Mouse (Mus musculus): ENCODE data around the gene Zfp771.
"Not testable (repeated sequence)": the region's sequence is repeated elsewhere in the genome, so short reads cannot be mapped to it uniquely, and the experiment has no call there.

Gene Zfp771

DNA sequence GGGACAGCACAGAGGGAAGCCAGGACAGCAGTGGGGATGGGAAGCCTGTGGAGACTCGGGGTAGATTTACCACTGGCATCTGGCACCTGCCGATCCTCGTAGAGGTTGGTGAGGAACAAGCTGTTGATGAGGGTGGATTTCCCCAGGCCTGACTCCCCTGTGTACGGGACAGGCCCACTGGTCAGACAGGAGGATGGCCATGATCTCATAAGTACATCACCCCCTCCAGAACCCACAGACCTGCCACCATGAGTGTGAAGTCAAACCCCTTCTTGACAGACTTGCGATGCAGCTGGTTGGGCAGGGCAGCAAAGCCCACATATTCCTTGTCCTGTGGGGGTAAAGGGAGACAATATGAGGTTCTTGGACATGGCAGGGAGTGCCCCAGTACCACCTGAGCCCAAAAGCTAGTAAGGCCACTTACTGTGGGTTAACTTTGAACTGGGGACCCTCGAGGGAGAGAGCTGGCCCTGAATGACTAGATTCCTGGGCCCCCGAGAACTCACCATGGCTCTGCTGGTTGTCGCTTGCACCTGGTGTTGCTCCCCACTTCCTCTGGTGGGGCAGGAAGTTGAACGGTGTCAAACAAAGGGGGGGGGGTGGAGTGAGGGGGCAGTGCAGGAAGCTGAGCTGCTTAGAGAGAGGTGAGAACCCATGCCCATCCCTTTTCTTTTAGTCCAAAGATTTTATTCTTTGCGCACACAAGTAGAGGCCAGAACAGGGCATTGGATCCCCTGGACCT is 26.0 kb upstream of the Zfp771 start:
- CTCF ChIA-PET: interaction anchor here (0.6 kb wide), 2 partner anchors 8 to 174 kb away, joined by 3 to 9 read pairs; no protein-coding TSS in a partner anchor

- CTCF ChIA-PET: interaction anchor here (0.6 to 0.7 kb wide), 2 partner anchors 8 to 202 kb away, joined by 9 to 14 read pairs; partner anchors contain the start of gene Pagr1b
Measured at GRCm38 (mm10) chr7:127218670-127219069, 25.4 kb upstream of the Zfp771 start.

DNA sequence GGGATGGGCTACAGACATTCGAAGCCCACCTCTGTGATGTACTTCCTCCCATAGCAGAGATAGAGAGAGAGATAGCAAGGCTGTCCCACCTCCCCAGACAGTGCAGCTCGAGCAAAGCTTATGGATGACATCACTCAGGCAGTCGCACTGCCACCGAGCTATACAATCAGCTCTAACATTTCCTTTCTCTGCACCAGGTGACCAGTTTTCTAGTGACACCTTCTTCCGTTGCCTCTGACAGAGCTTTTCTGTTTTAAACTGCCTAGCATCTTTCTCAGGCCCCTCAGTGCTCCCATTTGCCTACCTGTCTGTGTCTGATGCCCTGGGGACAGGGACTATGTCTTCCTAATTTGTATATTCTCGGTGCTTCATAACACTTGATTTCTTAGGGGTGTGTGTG is 23.6 kb upstream of the Zfp771 start:
- CTCF ChIA-PET: interaction anchor here (0.6 to 0.7 kb wide), 4 partner anchors 23 to 593 kb away, joined by 3 to 7 read pairs (median 3); no protein-coding TSS in a partner anchor

GRCm38 (mm10) chr7:127223106-127223505 is 21.0 kb upstream of the Zfp771 start:
- CTCF ChIA-PET: interaction anchor here (0.6 kb wide), 2 partner anchors 222 to 295 kb away, joined by 3 read pairs; no protein-coding TSS in a partner anchor

GRCm38 (mm10) chr7:127223515-127224478 is 20.3 kb upstream of the Zfp771 start:
- CTCF ChIA-PET: interaction anchor here (0.6 kb wide), 2 partner anchors 223 to 296 kb away, joined by 3 read pairs; no protein-coding TSS in a partner anchor

DNA sequence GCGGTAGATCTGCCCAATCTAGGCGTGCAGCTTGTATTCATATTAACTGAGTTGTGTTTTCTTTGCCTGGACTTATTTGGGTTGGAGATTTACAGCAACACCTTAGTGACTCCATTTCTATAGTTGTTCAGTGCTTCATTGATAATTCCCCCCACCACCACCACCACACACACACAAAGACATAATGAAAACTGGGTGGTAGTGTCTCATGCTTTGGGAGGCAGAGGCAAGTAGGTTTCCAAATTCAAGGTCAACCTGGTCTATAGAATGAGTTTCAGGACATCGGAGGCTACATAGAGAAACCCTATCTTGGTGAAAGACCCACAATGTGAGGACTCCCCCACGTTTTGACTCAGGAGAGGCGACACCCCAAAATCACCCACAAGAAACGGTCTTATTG is 19.5 kb upstream of the Zfp771 start:
- CTCF ChIA-PET: no interaction called here

GRCm38 (mm10) chr7:127225147-127225995 is 18.7 kb upstream of the Zfp771 start:
- CTCF ChIA-PET: interaction anchor here (0.7 kb wide), 1 partner anchor 8 kb away, joined by 3 read pairs; no protein-coding TSS in a partner anchor

DNA sequence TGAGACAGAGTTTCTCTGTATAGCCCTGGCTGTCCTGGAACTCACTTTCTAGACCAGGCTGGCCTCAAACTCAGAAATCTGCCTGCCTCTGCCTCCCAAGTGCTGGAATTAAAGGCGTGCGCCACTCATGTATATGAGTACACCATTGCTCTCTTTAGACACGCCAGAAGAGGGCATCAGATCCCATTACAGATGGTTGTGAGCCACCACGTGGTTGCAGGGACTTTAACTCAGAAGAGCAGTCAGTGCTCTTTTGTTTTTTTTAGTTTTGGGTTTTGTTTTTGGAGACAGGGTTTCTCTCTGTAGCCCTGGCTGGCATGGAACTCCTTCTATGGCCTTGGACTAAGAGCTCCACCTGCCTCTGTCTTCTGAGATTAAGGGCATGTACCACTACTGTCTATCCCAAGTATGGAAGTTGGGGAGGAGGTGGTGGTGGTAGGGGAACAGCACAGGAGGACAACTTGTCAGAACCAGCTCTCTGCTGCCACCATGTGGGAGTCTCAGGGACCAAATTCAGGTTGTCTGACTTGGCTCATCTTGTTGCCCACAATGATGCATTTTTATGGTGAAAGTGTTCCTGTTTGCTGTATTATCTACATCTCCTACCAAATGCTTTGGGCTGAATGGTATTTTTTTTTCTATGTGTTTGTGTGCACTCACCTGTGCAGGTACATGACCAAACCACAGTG is 15.3 kb upstream of the Zfp771 start:
- CTCF ChIA-PET: no interaction called here

DNA sequence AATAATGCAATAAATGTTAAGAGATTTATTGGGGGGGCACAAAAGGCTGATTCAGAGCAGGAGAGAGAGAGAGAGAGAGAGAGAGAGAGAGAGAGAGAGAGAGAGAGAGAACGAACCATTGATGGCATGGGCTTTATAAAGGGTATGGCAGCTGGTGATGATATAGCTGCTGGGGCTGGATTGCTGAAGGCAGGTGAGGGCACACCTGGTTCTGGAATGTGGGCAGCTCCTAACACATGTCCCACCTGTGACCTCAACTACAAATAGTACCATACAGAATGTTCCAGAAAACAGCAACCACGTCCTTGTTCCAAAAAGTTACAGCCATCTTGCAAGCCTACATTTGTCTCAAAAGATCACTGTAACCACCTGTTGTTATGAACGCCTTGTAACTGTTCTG is 12.7 kb upstream of the Zfp771 start:
- CTCF ChIA-PET: interaction anchor here (0.7 kb wide), 2 partner anchors 23 to 57 kb away, joined by 4 to 9 read pairs; no protein-coding TSS in a partner anchor

GRCm38 (mm10) chr7:127231826-127232621 is 12.1 kb upstream of the Zfp771 start:
- CTCF ChIA-PET: interaction anchor here (0.7 kb wide), 2 partner anchors 22 to 56 kb away, joined by 4 to 9 read pairs; no protein-coding TSS in a partner anchor

DNA sequence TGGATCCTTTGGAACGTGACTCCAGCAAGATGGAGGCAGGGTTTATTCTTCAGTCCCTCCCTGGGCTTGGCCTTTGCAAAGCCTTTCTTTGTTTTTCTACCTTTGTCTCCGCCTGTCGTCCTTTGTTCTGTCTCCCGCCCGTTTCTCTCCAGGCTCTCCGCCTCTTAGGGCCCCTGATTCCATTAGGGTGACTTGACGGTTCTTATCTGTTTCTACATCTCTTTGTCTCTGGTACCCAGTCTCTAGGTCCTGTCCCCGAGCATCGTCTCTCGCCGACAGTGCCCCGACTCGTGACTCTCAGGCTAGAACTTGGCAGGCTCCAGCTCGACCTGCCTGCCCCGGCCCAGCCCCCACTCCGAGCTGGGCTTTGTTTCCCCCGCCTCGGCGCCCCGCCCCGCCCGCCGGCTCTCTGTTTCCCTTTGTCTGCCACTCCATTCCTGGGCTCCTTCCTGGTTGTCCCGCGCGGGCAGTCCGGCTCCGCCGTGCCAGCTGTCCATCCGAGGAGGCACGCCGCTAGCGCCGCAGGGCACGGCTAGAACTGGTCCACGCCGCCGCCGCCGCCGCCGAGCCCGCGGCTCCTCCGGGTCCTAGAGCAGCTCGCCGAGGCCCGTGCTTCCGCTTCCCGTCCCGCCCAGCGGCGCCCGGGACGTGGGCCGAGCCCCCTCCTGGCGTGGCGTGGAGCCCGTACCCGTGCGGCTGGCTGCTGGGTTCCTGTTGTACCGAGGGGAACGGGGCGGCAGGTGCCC is 11.3 kb upstream of the Zfp771 start, which contains the start of the genes Zfp553 and Sept1:
Gene Zfp553, plus strand, starts transcription at position 440 of the 746 bp plus-strand sequence.
Gene Sept1, minus strand, starts transcription at position 509 of the 746 bp plus-strand sequence.
- CTCF ChIA-PET: no interaction called here

GRCm38 (mm10) chr7:127233368-127233749 is 10.7 kb upstream of the Zfp771 start:
- CTCF ChIA-PET: no interaction called here

- CTCF ChIA-PET: no interaction called here
Measured at GRCm38 (mm10) chr7:127233765-127234164, 10.3 kb upstream of the Zfp771 start.

- CTCF ChIA-PET: interaction anchor here (0.6 kb wide), 1 partner anchor 8 kb away, joined by 10 read pairs; no protein-coding TSS in a partner anchor
Measured at GRCm38 (mm10) chr7:127234777-127235176, 9.3 kb upstream of the Zfp771 start.

DNA sequence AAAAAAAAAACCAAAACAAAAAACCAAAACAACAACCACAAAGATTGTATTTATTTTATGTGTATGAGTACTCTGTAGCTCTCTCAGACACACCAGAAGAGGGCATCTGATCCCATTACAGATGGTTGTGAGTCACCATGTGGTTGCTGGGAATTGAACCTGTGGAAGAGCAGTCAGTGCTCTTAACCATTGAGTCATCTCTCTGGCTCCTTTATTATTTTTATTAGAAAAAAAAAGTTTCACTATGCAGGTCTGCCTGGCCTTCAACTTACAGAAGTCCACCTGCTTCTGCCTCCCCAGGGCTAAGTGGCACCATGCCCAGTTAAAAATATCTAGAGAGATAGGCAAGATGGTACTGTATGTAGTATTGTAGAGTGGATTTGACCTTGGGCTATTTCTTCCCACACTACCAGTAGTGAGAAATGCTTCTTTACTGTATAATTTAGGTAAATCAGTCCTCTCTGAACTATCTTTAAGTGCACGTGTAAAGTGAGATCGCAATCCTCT is 660 bp upstream of the Zfp771 start:
- CTCF ChIA-PET: no interaction called here

DNA sequence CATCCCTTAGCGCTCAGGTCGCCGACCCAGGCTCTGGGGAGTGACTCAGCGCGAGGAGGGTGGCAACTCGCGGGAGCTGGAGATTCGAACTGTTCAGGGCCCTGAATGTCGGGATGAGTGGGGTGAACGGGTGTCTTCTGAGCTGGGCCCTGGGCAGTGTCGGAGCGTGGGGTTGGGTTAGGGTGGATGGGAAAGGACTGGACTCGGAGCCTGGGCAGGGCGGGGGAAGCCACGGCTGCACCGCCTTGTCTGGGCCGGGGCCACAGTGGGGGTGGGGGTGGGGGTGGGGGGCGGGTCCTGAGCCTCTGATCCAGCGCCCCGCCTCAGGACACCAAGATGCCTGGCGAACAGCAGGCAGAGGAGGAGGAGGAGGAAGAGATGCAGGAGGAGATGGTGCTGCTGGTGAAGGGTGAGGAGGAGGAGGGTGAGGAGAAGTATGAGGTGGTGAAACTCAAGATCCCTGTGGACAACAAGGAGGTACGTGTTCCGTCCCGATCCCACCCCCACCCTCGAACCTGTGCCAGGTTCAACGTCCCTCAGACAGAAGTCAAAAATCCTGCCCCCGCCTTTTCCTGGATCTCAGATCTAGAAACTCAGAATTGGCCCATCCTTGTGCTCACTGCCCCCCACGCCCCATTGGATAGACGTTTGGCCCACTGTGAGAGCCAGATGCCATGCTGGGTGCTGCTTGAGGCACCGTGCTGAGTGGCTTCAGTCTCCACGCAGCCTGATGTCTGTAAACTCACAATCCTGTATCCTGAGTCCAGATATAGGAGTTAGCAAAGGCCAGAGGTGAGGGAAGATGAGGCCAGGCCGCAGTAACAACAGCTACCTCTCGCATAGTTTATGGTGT is 810 bp downstream of the Zfp771 start:
- CTCF ChIA-PET: interaction anchor here (0.5 kb wide), 1 partner anchor 799 kb away, joined by 6 read pairs; no protein-coding TSS in a partner anchor

GRCm38 (mm10) chr7:127250511-127250910 is 6.4 kb downstream of the Zfp771 start:
- CTCF ChIA-PET: not testable (repeated sequence)

All from spleen, embryonic (tissue).